Mouse (Mus musculus) erythroblast, embryonic 14.5 days (primary cell): ENCODE measurements around the gene Inafm2.

ENCODE experiments used
- GATA1 ChIP-seq: IDR thresholded peaks from 2 replicates; pipeline ENCODE4 v1.6.1; 2012; ENCODE audit warnings: low read length, inconsistent platforms, mixed read lengths
- TAL1 ChIP-seq: IDR thresholded peaks from 3 replicates; pipeline ENCODE4 v1.6.1; 2012; ENCODE audit warnings: low read length, inconsistent platforms, mixed read lengths

- TF ChIP-seq TAL1 (no peak), GATA1 (no peak)
These were observed 14.3 kb downstream of the Inafm2 start for GRCm38 (mm10) chr2:118759828-118760227.
